Mouse (Mus musculus): ENCODE results near the gene Chd8. TPM values are rescaled to one million over a fixed set of nuclear protein-coding genes. Genes with fewer than 3 reads are reported as not detected.

Chd8 gene
- polyA plus RNA-seq, 1 experiment, result 19.6 TPM

DNA sequence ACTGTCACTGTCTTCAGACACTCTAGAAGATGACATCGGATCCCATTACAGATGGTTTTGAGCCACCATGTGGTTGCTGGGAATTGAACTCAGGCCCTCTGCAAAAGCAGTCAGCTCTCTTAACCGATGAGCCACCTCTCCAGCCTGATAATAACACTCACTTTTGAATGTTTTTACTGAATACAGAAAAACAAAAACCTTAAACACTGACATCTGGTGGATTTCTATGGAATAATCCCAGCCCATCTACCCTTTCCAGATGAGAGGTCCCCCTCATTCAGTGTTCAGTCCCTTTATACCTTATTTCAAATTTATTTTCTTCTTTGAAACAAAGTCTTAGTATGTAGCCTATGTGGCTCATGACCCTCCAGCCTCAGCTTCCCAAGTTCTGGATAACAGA lies 68.1 kb downstream of the Chd8 start:
- H3K27ac ChIP-seq (ENCODE audit: insufficient read depth, low read depth, low read length), result no peak overlapping the region
- H3K4me3 ChIP-seq (ENCODE audit: low read depth, low read length), result no peak overlapping the region
- 71% methylated on average over 2 of the region's 2 CpGs for WGBS
- TF ChIP-seq POLR2A (IDR thresholded peaks at IDR 0.05; ENCODE audit: low read depth, low read length), result no peak
- TF ChIP-seq CTCF (IDR thresholded peaks at IDR 0.05; ENCODE audit: extremely low read depth, insufficient read length, insufficient replicate concordance, low read depth, low read length), result no peak
- no peaks in the 10 kb centered on the region; the same call in none of the 2 replicates for H3K36me3 ChIP-seq (ENCODE audit: control insufficient read depth, insufficient read depth, low read length)
- no peaks in the 10 kb centered on the region for H3K4me1 ChIP-seq (ENCODE audit: control insufficient read depth, insufficient read depth, insufficient read length, low read length)
- H3K27me3 ChIP-seq (ENCODE audit: control insufficient read depth, insufficient read depth, low read length), result no peaks in the 10 kb centered on the region

- H3K27me3 ChIP-seq (ENCODE audit: control insufficient read depth, insufficient read depth, low read length), result no peaks in the 10 kb centered on the region
- no peak overlapping the region for H3K4me3 ChIP-seq (ENCODE audit: low read depth, low read length)
- TF ChIP-seq CTCF (IDR thresholded peaks at IDR 0.05; ENCODE audit: extremely low read depth, insufficient read length, insufficient replicate concordance, low read depth, low read length) (no peak), POLR2A (IDR thresholded peaks at IDR 0.05; ENCODE audit: low read depth, low read length) (no peak)
- no peaks in the 10 kb centered on the region; the same call in none of the 2 replicates for H3K36me3 ChIP-seq (ENCODE audit: control insufficient read depth, insufficient read depth, low read length)
- no peak overlapping the region for H3K27ac ChIP-seq (ENCODE audit: insufficient read depth, low read depth, low read length)
- 88% methylated on average over 1 of the region's 1 CpGs for WGBS
- H3K4me1 ChIP-seq (ENCODE audit: control insufficient read depth, insufficient read depth, insufficient read length, low read length), result no peaks in the 10 kb centered on the region
Observed at GRCm38 (mm10) chr14:52188788-52189187, 68.8 kb downstream of the Chd8 start.

- 86% methylated on average over 2 of the region's 2 CpGs for WGBS
- H3K27me3 ChIP-seq (ENCODE audit: control insufficient read depth, insufficient read depth, low read length), result no peaks in the 10 kb centered on the region
- no peak overlapping the region for H3K27ac ChIP-seq (ENCODE audit: insufficient read depth, low read depth, low read length)
- TF ChIP-seq CTCF (IDR thresholded peaks at IDR 0.05; ENCODE audit: extremely low read depth, insufficient read length, insufficient replicate concordance, low read depth, low read length) (no peak), POLR2A (IDR thresholded peaks at IDR 0.05; ENCODE audit: low read depth, low read length) (no peak)
- H3K4me3 ChIP-seq (ENCODE audit: low read depth, low read length), result no peak overlapping the region
- no peaks in the 10 kb centered on the region for H3K4me1 ChIP-seq (ENCODE audit: control insufficient read depth, insufficient read depth, insufficient read length, low read length)
- peaks cover 54% of the 10 kb centered on the region for H3K36me3 ChIP-seq (ENCODE audit: control insufficient read depth, insufficient read depth, low read length)
Observed at GRCm38 (mm10) chr14:52166571-52166970, 91.0 kb downstream of the Chd8 start.

DNA sequence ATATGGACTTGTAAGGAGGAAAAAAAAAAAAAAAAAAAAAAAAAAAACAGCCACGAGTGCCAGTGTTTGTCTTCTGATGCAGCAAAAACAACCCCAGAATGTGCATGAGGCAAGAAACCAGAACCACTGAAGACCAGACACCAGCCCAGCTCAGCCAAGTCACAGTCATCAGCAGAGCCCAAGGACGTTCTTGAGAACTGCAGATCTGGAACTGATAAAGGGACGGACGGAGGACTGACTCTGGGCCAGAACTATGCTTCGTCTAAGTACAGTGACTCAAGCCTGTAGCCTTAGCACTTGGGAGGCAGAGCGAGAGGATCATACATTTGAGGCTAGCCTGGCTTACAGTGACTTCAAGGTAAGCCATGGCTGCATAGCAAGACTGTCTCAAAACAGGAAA lies 96.7 kb downstream of the Chd8 start:
- Histone ChIP-seq H3K4me3 (ENCODE audit: low read depth, low read length) (no peak overlapping the region), H3K4me1 (ENCODE audit: control insufficient read depth, insufficient read depth, insufficient read length, low read length) (no peaks in the 10 kb centered on the region), H3K36me3 (ENCODE audit: control insufficient read depth, insufficient read depth, low read length) (peaks cover 60% of the 10 kb centered on the region), H3K27me3 (ENCODE audit: control insufficient read depth, insufficient read depth, low read length) (no peaks in the 10 kb centered on the region), H3K27ac (ENCODE audit: insufficient read depth, low read depth, low read length) (no peak overlapping the region)
- 81% methylated on average over 6 of the region's 6 CpGs for WGBS
- TF ChIP-seq POLR2A (IDR thresholded peaks at IDR 0.05; ENCODE audit: low read depth, low read length) (no peak), CTCF (IDR thresholded peaks at IDR 0.05; ENCODE audit: extremely low read depth, insufficient read length, insufficient replicate concordance, low read depth, low read length) (no peak)

- H3K36me3 ChIP-seq (ENCODE audit: control insufficient read depth, insufficient read depth, low read length), result peaks cover 14% of the 10 kb centered on the region
- TF ChIP-seq CTCF (IDR thresholded peaks at IDR 0.05; ENCODE audit: extremely low read depth, insufficient read length, insufficient replicate concordance, low read depth, low read length) (no peak), POLR2A (IDR thresholded peaks at IDR 0.05; ENCODE audit: low read depth, low read length) (no peak)
- H3K27me3 ChIP-seq (ENCODE audit: control insufficient read depth, insufficient read depth, low read length), result no peaks in the 10 kb centered on the region
- H3K27ac ChIP-seq (ENCODE audit: insufficient read depth, low read depth, low read length), result no peak overlapping the region
- H3K4me3 ChIP-seq (ENCODE audit: low read depth, low read length), result no peak overlapping the region
- WGBS, result 40% methylated on average over 2 of the region's 2 CpGs
- peaks cover 2% of the 10 kb centered on the region; the same call in 1 of the 2 replicates for H3K4me1 ChIP-seq (ENCODE audit: control insufficient read depth, insufficient read depth, insufficient read length, low read length)
Observed at GRCm38 (mm10) chr14:52155008-52155407, 102.6 kb downstream of the Chd8 start.

- Histone ChIP-seq H3K27me3 (ENCODE audit: control insufficient read depth, insufficient read depth, low read length) (no peaks in the 10 kb centered on the region), H3K27ac (ENCODE audit: insufficient read depth, low read depth, low read length) (no peak overlapping the region), H3K4me1 (ENCODE audit: control insufficient read depth, insufficient read depth, insufficient read length, low read length) (peaks cover 2% of the 10 kb centered on the region; the same call in 1 of the 2 replicates), H3K36me3 (ENCODE audit: control insufficient read depth, insufficient read depth, low read length) (no peaks in the 10 kb centered on the region), H3K4me3 (ENCODE audit: low read depth, low read length) (no peak overlapping the region)
- WGBS, result 59% methylated on average over 3 of the region's 3 CpGs
- TF ChIP-seq CTCF (IDR thresholded peaks at IDR 0.05; ENCODE audit: extremely low read depth, insufficient read length, insufficient replicate concordance, low read depth, low read length) (no peak), POLR2A (IDR thresholded peaks at IDR 0.05; ENCODE audit: low read depth, low read length) (no peak)
Observed at GRCm38 (mm10) chr14:52152613-52153012, 105.0 kb downstream of the Chd8 start.

DNA sequence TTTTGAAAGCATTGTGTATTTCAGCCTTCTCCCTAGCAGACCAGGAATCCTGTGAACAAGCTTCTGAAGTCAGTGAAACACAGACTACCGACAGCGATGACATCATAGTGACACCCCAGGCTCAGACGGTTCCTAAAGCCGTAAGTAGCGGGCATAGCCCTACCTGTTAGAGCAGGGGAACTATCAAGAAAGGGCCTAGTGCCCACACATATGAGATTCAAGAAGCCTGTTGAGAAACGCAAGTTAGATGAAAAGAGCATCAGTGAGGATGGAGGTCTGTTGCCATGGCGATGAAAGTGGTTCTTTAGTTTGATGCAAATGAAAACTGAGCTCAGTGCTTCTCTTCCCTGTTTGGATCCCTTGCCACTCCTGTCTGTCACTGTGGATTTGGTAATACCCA lies 105.4 kb downstream of the Chd8 start:
- Histone ChIP-seq H3K4me3 (ENCODE audit: low read depth, low read length) (no peak overlapping the region), H3K27ac (ENCODE audit: insufficient read depth, low read depth, low read length) (no peak overlapping the region), H3K36me3 (ENCODE audit: control insufficient read depth, insufficient read depth, low read length) (no peaks in the 10 kb centered on the region), H3K27me3 (ENCODE audit: control insufficient read depth, insufficient read depth, low read length) (no peaks in the 10 kb centered on the region), H3K4me1 (ENCODE audit: control insufficient read depth, insufficient read depth, insufficient read length, low read length) (peaks cover 2% of the 10 kb centered on the region; the same call in 1 of the 2 replicates)
- TF ChIP-seq CTCF (IDR thresholded peaks at IDR 0.05; ENCODE audit: extremely low read depth, insufficient read length, insufficient replicate concordance, low read depth, low read length) (no peak), POLR2A (IDR thresholded peaks at IDR 0.05; ENCODE audit: low read depth, low read length) (no peak)
- WGBS, result 57% methylated on average over 7 of the region's 7 CpGs

Measured in small intestine, adult 2 months (tissue).